Mouse (Mus musculus) stomach, embryonic 14.5 days (tissue): Measurements from ENCODE around the gene Man2a2. TPM values are rescaled to one million over a fixed set of nuclear protein-coding genes. Genes with fewer than 3 reads are reported as not detected.

Experiments
- ATAC-seq: fragments of 200-750 bp; cut with Nextera tagmentation; 2 replicates; pipeline ENCODE4 v1.8.0; 2017; ENCODE audit warnings: low read depth, moderate TSS enrichment; ENCODE audit not compliant: insufficient number of reproducible peaks, insufficient read depth, low FRiP score
- H3K27ac ChIP-seq: fragments of 300-500 bp; sonication (generic); 2 replicates; pipeline ENCODE4 v1.5.1; 2014; ENCODE audit warnings: mild to moderate bottlenecking, low read length, moderate library complexity, mixed read lengths
- H3K27me3 ChIP-seq: fragments of 300-500 bp; sonication (generic); 2 replicates; pipeline ENCODE4 v1.6.1; 2014; ENCODE audit warnings: low read length, control low read depth, mixed read lengths; ENCODE audit not compliant: control insufficient read depth, insufficient read depth
- H3K36me3 ChIP-seq: fragments of 300-500 bp; sonication (generic); 2 replicates; pipeline ENCODE4 v1.6.1; 2014; ENCODE audit warnings: mild to moderate bottlenecking, control low read depth, low read length, moderate library complexity, mixed read lengths; ENCODE audit not compliant: control insufficient read depth, insufficient read depth
- H3K4me1 ChIP-seq: fragments of 300-500 bp; sonication (generic); 2 replicates; pipeline ENCODE4 v1.6.1; 2014; ENCODE audit warnings: low read length, control low read depth, mixed read lengths; ENCODE audit not compliant: control insufficient read depth, insufficient read depth
- H3K4me2 ChIP-seq: fragments of 300-500 bp; sonication (generic); replicated peaks from 2 replicates; pipeline ENCODE4 v1.6.1; 2014; ENCODE audit warnings: low read depth, low read length, control low read depth
- H3K4me3 ChIP-seq: fragments of 300-500 bp; sonication (generic); 2 replicates; pipeline ENCODE4 v1.5.1; 2014; ENCODE audit warnings: low read depth, low read length, control low read depth
- H3K9ac ChIP-seq: fragments of 300-500 bp; sonication (generic); replicated peaks from 2 replicates; pipeline ENCODE4 v1.6.1; 2014; ENCODE audit warnings: low read depth, mild to moderate bottlenecking, control low read depth, low read length, moderate library complexity, mixed read lengths
- H3K9me3 ChIP-seq: fragments of 300-500 bp; sonication (generic); 2 replicates; pipeline ENCODE4 v1.6.1; 2016; ENCODE audit warnings: low read depth, low read length, control low read depth; ENCODE audit not compliant: control insufficient read depth
- WGBS: fragments of 180-500 bp; shearing (Covaris S2); extraction: QIAGEN DNeasy Blood & Tissue Kit; methylation state at CpG from one replicate; pipeline ENCODE4 v1.1.7; 2014; 5-methylcytosine and 5-hydroxymethylcytosine counted together
- polyA plus RNA-seq: library from polyadenylated mRNA; unstranded; fragments of >200 nt; fragmentation: Nextera tagmentation; extraction: Ambion mirVana; gene quantifications from 2 replicates; pipeline ENCODE4 v1.2.1, GENCODE M21; 2014

Gene Man2a2
- polyA plus RNA-seq, 1 experiment from 2014 or later: 19.8 TPM

- no peaks in the 10 kb centered on the region for H3K9me3 ChIP-seq
- H3K27me3 ChIP-seq: no peaks in the 10 kb centered on the region
- H3K9ac ChIP-seq: peak overlapping the region; percentile 95
- peak; percentile 53 for ATAC-seq
- H3K4me2 ChIP-seq: peak overlapping the region; percentile 86
- H3K4me1 ChIP-seq: peaks cover 21% of the 10 kb centered on the region
- peak overlapping the region; percentile 85 for H3K4me3 ChIP-seq
- peaks cover under 1% of the 10 kb centered on the region; the same call in 1 of the 2 replicates for H3K36me3 ChIP-seq
- WGBS: 1% methylated on average over 60 of the region's 92 CpGs
- H3K27ac ChIP-seq: peak overlapping the region; percentile 81
Measured at GRCm38 (mm10) chr7:80402651-80403321, 31.6 kb upstream of the Man2a2 start.

DNA sequence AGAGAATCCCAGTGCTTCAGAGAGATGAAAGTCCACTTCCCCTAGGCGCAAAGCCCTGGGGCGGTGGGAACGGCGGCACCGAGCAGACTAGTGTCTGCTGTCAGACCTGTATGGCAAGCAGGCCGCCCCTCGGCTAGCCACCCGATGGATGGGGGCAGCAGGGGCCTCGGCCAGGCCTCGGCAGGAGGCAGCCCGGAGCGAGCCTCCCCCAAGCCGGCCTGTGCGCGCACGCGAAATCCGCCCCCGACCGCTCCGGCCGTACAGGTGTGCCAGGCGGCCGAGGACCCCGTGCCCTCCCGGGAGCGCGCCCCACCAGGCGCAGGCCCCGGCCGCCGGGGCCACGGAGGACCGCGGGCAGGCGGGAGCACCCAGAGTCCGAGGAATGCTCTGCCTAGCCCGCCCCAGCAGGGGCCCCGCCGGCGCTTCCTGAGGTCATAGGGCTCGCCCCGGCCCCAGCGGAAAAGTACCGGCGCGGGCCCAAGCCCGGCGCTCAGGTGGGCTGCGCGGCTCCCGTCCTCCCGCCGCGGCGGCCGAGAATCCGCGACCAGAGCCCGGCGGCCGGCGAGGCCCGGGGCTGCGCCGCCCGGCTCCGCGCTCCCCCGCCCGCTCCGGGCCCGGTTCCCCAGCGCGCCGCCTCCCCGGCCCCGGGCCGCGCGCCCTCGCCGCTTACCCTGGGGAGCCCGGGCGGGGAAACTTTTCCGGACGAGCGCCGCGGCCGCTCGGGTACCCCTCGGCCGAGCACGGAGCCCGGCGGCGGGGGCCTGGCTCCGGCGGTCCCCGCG lies 30.9 kb upstream of the Man2a2 start:
- H3K4me3 ChIP-seq: peak overlapping the region; percentile 85
- peak overlapping the region; percentile 81 for H3K27ac ChIP-seq
- no peaks in the 10 kb centered on the region for H3K27me3 ChIP-seq
- H3K4me2 ChIP-seq: peak overlapping the region; percentile 86
- peaks cover 7% of the 10 kb centered on the region; the same call in 1 of the 2 replicates for H3K36me3 ChIP-seq
- peak overlapping the region; percentile 95 for H3K9ac ChIP-seq
- under 1% methylated on average over 83 of the region's 102 CpGs for WGBS
- peaks cover 21% of the 10 kb centered on the region for H3K4me1 ChIP-seq
- ATAC-seq: peak; percentile 39
- H3K9me3 ChIP-seq: no peaks in the 10 kb centered on the region

DNA sequence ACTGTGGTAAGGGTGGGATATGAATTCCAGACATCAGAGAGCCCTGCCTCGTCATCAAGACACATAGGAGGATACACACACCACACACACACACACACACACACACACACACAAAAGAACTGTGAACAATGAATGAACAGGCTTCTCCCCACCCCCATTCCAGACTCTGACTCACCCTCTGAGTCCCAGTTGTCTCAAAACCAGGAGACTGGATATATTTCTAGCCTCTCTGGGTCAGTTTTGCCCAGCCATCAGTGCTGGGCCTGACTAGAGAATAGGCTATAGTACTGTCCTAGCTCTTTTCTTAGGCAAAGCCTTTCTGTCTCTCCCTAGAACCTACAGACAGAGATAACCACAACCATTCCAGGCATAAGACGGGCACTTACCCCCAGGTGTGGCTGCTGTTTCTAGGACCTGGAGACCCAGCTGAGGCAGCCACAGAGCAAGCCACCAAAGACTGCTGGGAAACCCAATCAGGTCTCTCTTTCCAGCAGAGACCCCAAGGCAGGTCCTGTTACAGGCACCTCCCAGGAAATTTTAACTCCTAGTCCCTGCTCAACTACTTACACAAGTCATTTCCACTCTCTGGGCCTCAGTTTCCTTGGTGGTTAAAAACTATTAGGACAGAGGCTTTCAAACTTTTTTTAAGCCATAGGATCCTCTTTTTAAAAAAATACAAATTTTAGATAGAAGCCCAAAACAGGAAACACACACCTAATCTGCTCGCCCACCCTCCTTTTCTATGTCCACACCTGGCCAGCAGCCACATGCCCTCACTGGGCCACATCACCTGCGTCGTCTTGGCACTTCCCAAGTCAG lies 30.1 kb upstream of the Man2a2 start:
- Histone ChIP-seq H3K27ac (peak overlapping the region; percentile 81; the same call in 1 of the 2 replicates), H3K9me3 (no peaks in the 10 kb centered on the region), H3K9ac (peak overlapping the region; percentile 95), H3K4me1 (peaks cover 19% of the 10 kb centered on the region), H3K4me2 (peak overlapping the region; percentile 86), H3K4me3 (peak overlapping the region; percentile 85), H3K36me3 (peaks cover 11% of the 10 kb centered on the region; the same call in 1 of the 2 replicates), H3K27me3 (no peaks in the 10 kb centered on the region)
- no peak for ATAC-seq
- 27% methylated on average over 5 of the region's 5 CpGs for WGBS

GRCm38 (mm10) chr7:80400571-80400970 lies 29.4 kb upstream of the Man2a2 start:
- H3K4me1 ChIP-seq: peaks cover 19% of the 10 kb centered on the region
- no peak overlapping the region for H3K4me3 ChIP-seq
- no peaks in the 10 kb centered on the region for H3K9me3 ChIP-seq
- WGBS: 73% methylated on average over 6 of the region's 6 CpGs
- ATAC-seq: no peak
- H3K27me3 ChIP-seq: no peaks in the 10 kb centered on the region
- no peak overlapping the region for H3K27ac ChIP-seq
- no peak overlapping the region for H3K9ac ChIP-seq
- H3K36me3 ChIP-seq: peaks cover 12% of the 10 kb centered on the region; the same call in 1 of the 2 replicates
- H3K4me2 ChIP-seq: no peak overlapping the region; the same call in 1 of the 2 replicates

- no peak for ATAC-seq
- peaks cover 17% of the 10 kb centered on the region; the same call in 1 of the 2 replicates for H3K36me3 ChIP-seq
- H3K9me3 ChIP-seq: no peaks in the 10 kb centered on the region
- H3K9ac ChIP-seq: 0 out of 2 replicates have a peak overlapping the region, but pooled peaks have one; percentile 0
- no peak overlapping the region for H3K27ac ChIP-seq
- no peak overlapping the region for H3K4me3 ChIP-seq
- H3K4me2 ChIP-seq: no peak overlapping the region
- WGBS: 55% methylated on average over 5 of the region's 5 CpGs
- H3K27me3 ChIP-seq: no peaks in the 10 kb centered on the region
- H3K4me1 ChIP-seq: peaks cover 19% of the 10 kb centered on the region
Measured at GRCm38 (mm10) chr7:80400099-80400498, 28.9 kb upstream of the Man2a2 start.

DNA sequence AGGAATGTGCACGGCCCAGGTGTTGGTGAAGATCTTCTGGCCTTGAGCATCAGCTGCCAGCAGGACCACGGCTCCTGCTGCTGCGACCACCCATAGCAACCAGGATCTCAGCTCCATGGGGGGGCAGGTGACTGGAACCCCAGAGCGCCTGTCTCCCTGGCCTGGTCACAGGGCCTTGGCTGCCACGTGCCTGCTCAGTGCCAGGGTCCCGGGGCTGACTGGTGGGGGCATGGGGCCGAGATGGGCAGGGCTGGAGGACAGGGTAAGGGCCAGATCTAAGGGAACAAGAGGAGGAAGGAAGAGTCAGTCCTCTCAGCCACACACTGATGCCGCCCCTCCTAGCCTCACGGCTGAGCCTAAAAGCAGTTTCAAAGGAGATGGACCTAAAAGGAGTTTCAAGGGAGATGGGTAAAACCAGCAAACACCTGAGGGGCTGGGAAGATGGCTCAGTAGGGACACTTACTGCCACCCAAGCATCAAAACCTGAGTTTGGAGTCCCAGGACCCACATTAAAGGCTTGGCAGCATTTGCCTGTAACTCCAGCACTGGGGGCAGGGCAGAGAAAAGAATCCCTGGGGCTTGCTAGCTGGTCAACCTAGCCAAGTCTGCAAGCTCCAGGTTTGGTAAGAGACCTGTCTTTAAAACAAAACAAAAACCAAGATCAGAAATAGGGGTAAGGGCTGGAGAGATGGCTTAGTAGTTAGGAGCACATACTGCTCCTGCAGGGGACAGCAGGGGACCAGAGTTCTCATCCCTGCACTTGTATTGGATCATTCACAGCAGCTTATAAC lies 27.7 kb upstream of the Man2a2 start:
- Histone ChIP-seq H3K4me2 (no peak overlapping the region), H3K4me1 (peaks cover 19% of the 10 kb centered on the region), H3K4me3 (no peak overlapping the region), H3K27me3 (no peaks in the 10 kb centered on the region), H3K9ac (no peak overlapping the region), H3K9me3 (no peaks in the 10 kb centered on the region), H3K27ac (no peak overlapping the region), H3K36me3 (peaks cover 22% of the 10 kb centered on the region)
- no peak for ATAC-seq
- whole genome bisulfite sequencing: 69% methylated on average over 9 of the region's 9 CpGs

- no peaks in the 10 kb centered on the region for H3K27me3 ChIP-seq
- H3K9ac ChIP-seq: no peak overlapping the region
- peaks cover 19% of the 10 kb centered on the region for H3K4me1 ChIP-seq
- H3K27ac ChIP-seq: no peak overlapping the region
- no peak overlapping the region for H3K4me2 ChIP-seq
- no peak for ATAC-seq
- 98% methylated on average over 9 of the region's 9 CpGs for WGBS
- H3K9me3 ChIP-seq: no peaks in the 10 kb centered on the region
- peaks cover 29% of the 10 kb centered on the region for H3K36me3 ChIP-seq
- H3K4me3 ChIP-seq: no peak overlapping the region
Measured at GRCm38 (mm10) chr7:80397986-80398385, 26.8 kb upstream of the Man2a2 start.
